Mouse (Mus musculus): ENCODE data around the gene Socs1. TPM values are rescaled to one million over a fixed set of nuclear protein-coding genes. Genes with fewer than 3 reads are reported as not detected.
A peak's percentile ranks its signal among the peaks of the same experiment; 100 is the strongest.

Socs1 gene
- total RNA-seq, 2 experiments from 2014 or later = 3.1 to 3.5 TPM

- DNase-seq = no peak
Measured at GRCm38 (mm10) chr16:10763540-10764264, 21.6 kb downstream of the Socs1 start.

DNA sequence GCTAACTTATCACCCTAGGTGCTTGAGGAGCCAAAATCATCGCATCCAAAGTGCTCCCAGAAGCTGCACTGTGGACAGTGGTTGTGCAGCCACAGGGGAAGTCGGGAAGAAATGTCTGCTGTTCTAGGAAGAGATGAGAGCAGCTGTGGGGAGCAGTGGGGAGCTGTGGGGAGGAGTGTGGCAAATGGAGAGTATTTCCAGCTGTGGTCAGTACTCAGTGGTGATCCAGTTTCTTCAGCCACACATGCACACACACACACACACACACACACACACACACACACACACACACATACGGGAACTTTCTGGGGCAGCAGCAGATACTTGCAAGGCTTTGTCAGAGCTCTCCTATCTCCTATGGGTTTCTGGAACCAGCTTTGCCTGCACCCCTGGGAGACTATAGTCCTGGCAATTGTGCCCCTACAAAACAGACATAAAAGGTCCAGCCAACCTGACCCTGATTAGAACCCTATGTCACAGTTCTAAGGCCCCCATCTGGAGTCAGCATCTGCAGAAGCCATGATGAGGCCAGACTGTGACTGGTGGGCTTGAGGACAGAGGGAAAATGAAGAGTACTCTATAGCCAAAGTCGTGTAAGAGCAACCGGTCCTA lies 22.7 kb downstream of the Socs1 start:
- no peak for DNase-seq

GRCm38 (mm10) chr16:10761182-10761581 lies 24.2 kb downstream of the Socs1 start:
- DNase-seq = no peak

DNA sequence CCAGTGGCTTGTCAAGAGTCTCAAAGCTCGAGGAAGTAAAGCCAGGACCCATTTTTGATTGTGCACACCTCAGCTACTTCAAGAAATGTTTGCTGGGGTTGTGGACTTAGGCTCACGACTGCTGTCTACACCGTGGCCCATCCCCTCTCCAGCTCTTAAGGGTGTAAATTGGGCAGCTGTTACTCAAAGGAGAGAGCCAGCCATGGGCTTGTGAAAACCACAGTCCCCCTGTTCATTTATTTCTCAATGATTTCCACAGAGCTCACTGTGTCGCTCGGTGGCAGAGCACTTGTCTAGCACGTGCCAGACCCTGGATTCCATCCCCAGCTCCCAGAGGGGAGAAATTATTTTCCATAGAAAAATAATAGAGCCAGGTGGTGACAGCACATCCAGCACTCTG lies 29.2 kb downstream of the Socs1 start:
- DNase-seq = no peak

GRCm38 (mm10) chr16:10754521-10755296 lies 30.6 kb downstream of the Socs1 start:
- peak; percentile 88 to 92 for DNase-seq

DNA sequence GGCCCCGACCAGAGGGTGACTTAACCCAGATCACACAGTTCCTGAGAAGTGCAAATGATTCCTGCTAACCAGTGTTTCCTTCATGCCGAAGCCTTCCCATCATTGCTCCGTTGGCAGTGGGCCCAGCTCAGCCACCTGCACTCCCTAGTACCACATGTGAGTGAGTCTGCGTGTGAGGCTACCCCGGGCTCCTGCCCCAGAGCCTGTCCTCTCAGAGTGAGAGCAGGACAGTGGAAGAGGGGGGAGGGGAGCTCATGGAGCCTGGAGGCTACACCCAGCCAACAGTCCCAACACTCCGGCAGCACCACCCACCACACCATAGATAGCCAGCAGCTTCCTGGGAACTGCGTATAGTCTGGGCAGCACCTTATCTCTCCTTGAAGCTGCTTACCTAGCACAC lies 35.5 kb downstream of the Socs1 start:
- no peak for DNase-seq

GRCm38 (mm10) chr16:10749226-10749625 lies 36.1 kb downstream of the Socs1 start:
- DNase-seq = no peak

GRCm38 (mm10) chr16:10741082-10741481 lies 44.3 kb downstream of the Socs1 start:
- DNase-seq = no peak

DNA sequence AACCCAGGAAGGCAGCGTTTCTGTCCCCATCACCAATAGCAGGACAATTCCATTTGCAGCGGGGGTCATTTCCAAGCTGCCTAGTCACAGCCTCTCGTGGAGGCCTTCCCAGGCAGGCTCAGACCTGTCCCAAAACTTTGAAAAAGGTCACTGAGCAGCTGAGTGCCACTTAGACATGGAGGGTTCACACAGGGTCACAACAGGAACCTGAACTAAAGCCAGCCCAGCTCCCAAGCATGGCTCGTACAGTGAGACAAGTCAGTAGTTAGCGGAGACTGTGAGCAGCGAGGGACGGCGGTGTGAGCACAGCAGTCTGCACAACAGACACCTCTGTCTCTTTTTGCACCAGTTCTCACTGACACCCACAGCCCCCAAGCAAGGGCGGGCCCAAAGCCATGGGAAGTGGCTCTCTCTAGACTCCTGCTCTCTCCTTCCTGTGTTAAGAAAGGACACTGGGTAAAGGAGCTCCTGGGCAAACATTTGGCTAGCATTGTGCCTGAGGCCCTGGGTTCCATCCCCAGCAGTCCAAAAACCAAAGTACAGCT lies 45.4 kb downstream of the Socs1 start:
- no peak for DNase-seq

DNA sequence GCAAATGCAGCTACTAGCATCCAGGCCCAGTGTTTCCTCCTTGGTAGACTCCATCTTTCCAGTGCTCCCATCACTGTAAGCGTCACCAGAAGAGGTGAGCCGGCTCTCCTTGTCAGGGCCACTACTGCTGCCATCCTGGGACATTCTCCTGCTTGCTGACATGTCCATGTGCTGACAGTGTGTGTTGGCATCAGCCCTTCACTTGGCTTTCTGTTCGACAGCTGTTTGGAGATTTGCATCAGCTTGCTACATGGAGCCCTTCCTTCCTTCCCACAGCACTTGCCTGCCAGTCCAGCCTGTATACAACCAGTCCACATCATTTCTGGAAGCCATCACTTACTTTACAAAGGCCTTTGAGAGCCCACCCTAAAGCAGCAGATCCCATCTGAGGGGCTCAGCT lies 46.5 kb downstream of the Socs1 start:
- DNase-seq = no peak

DNA sequence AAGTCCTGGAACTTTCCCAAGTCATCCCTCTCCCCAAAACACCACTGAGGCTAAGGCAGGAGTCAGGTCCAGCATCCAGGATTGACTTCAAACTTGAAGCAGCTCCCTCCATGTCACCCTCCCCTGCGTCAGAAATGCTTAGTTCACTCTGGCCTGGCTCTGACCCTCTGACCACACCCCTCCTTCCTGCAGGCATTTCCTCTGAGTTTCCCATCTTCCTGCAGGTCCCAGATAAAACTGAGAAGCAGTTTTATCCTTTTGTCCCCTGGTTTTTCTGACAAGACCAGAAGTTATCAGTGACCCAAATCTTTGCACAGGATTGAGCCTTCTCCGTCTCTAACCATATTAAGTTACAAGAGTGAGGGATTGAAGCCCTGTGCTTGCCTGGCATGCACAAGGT lies 47.8 kb downstream of the Socs1 start:
- peak; percentile 25 to 53 for DNase-seq

- no peak for DNase-seq
Measured at GRCm38 (mm10) chr16:10736364-10736763, 49.0 kb downstream of the Socs1 start.

GRCm38 (mm10) chr16:10735781-10736180 lies 49.6 kb downstream of the Socs1 start:
- DNase-seq = peak; percentile 22 to 56

DNA sequence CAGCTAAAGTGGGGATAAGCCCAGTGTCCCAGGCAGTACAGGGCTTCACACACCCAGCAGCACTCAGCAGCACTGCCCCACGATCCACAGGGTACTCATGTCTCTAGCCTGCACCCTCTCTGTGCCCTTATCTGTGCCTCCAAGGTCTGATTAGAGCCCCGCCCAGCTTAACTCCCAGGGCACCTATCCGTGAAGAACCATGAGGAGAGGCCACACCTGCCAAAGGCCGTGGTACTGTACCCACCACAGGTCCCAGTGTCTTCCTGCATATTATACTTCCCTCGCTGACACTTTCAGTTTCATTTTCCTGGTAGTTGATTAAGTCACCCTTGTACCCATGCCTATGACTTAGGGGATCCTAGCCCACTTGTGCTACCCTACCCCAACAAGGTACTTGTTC lies 52.9 kb downstream of the Socs1 start:
- no peak for DNase-seq

Other genes starting within 250 kb of the Socs1 start
- gene Dexi, start 242.5 kb downstream of the Socs1 start, total RNA-seq (2021) = 10 to 100 TPM; 21.0 to 22.4 TPM
- gene Clec16a, start 240.2 kb downstream of the Socs1 start, total RNA-seq (2021) = 10 to 100 TPM; 37.4 to 46.9 TPM
- gene Tnp2, start 3.1 kb upstream of the Socs1 start, total RNA-seq (2021) = not detected
- not detected for gene Prm3, start 5.4 kb upstream of the Socs1 start, total RNA-seq (2021)
- not detected for gene Prm2, start 10.6 kb upstream of the Socs1 start, total RNA-seq (2021)
- not detected for gene Prm1, start 20.3 kb upstream of the Socs1 start, total RNA-seq (2021)
- gene Gm11172, start 27.4 kb upstream of the Socs1 start, total RNA-seq (2021) = not detected
- under 1 TPM; 0.46 to 0.93 TPM for gene Rmi2, start 49.5 kb upstream of the Socs1 start, total RNA-seq (2021)

Measured in adrenal gland, postnatal 36 days (tissue).